Mouse (Mus musculus): ENCODE measurements around the gene Trpv5. TPM values are rescaled to one million over a fixed set of nuclear protein-coding genes. Genes with fewer than 3 reads are reported as not detected.

The Trpv5 gene
- total RNA-seq (2021), result not detected

- no peak for DNase-seq
- intact Hi-C loops (cut with DNase I), result no loop called here
Observed at GRCm38 (mm10) chr6:41680669-41681068, at the start of gene Trpv5. TSS of gene Trpv5 (minus strand) at chr6:41680769.

DNA sequence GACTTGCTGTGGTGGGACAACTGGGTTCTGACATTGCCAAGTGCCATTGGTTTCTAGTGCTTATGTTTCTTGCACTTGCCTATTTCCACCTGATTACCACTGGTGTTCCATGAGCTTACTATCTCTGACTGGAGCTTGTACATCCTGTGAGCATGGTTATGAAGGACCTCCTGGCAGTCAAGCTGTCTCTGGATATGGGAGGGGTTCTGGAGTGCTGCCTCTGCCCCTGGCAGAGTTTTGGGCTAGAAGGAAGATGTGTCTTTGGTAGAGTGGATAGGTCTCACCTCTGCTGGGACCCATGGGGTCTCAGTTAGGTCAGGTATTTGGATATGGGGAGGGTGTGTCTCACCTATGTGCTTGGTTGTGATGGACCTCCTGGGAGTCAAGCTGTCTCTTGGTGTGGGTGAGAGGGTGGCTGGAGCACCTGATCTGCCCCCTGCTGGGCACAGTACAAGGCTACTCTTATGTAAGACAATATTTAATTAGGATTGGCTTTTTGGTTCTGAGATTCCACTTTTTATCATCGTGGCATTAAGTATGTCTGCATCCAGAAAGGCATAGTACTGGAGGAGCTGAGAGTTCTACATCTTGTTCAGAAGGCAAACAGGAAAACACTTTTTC is 47.5 kb upstream of the Trpv5 start:
- no peak for DNase-seq
- intact Hi-C loops (cut with DNase I), result no loop called here

DNA sequence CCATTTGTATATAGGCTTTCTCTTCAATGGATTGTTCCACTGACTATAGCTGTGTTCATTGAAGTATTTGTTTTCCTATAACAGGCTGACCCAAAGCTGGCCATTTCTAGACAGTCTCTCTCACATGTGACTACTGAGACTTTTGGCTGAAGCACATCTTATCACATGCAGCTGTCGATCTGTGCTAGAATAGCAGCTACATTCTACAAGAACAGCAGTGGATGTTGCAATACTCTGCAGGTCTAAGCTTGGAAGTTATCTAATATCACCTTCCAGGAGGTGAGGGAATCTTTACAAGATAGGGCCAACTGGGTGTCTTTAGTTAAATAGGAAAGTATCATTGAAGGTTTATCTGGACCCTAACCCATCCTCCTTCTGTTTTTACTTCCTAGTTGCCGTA is 40.9 kb upstream of the Trpv5 start:
- intact Hi-C loops (cut with DNase I), result no loop called here
- no peak for DNase-seq

DNA sequence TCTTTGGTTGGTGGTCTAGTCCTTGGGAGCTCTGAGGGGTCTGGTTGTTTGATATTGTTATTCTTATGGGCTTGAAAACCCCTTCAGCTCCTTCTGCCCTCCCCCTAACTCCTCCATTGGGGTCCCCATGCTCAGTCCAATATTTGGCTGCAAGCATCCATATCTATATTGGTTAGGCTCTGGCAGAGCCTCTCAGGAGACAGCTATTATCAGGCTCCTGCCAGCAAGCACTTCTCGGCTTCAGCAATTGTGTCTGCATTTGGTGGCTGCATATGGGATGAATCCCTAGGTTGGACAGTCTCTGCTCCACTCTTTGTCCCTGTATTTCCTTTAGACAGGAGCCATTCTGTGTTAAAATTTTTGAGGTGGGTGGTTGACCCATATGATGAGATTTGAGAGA is 29.7 kb upstream of the Trpv5 start:
- intact Hi-C loops (cut with DNase I), result no loop called here
- no peak for DNase-seq

- DNase-seq, result no peak
- intact Hi-C loops (cut with DNase I), result no loop called here
Observed at GRCm38 (mm10) chr6:41706275-41706674, 25.7 kb upstream of the Trpv5 start.

- intact Hi-C loops (cut with DNase I), result no loop called here
- DNase-seq, result no peak
Observed at GRCm38 (mm10) chr6:41704123-41704522, 23.6 kb upstream of the Trpv5 start, which contains the start of gene Kel. TSS of gene Kel (minus strand) at chr6:41704339.

DNA sequence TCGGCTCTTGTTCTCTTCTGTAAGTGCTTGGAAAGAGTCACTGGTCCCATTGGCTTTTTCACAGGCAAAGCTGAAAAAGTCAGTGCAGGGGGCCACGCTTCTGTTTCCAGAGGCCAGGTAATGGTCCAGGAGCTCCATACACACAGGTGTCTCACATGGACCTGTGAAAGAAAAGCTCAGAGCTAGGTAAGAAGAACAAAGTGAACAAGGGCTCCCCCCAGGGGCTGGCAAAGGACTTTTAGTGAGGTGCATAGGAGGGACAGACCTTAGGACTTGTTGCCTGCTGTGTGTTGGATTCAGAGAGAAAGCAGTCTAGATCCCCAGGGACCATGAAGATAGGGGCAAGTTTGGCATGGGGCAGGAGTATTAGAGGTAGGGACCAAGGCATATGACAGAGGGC is 22.4 kb upstream of the Trpv5 start:
- no peak for DNase-seq
- intact Hi-C loops (cut with DNase I), result no loop called here

DNA sequence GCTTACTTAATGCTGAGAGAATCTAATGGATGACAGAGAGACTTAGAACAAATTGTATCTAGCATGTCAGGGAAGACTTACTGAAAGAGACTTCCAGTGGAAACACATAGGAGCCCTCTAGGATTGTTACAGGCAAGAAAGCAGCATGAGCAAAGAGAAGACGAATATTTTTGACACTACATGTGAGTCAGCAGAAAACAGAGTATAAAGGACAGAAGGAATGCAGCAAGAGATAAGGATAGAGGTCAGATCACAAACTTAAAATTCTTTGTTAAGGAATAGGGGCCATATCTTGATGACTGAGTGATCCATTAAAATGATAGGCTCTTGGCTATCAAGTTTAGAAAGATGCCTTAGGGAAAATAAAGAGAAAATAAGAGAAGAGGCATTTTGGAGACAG is 20.7 kb upstream of the Trpv5 start:
- DNase-seq, result no peak
- intact Hi-C loops (cut with DNase I), result no loop called here

GRCm38 (mm10) chr6:41694407-41694806 is 13.8 kb upstream of the Trpv5 start:
- no peak for DNase-seq
- intact Hi-C loops (cut with DNase I), result no loop called here

DNA sequence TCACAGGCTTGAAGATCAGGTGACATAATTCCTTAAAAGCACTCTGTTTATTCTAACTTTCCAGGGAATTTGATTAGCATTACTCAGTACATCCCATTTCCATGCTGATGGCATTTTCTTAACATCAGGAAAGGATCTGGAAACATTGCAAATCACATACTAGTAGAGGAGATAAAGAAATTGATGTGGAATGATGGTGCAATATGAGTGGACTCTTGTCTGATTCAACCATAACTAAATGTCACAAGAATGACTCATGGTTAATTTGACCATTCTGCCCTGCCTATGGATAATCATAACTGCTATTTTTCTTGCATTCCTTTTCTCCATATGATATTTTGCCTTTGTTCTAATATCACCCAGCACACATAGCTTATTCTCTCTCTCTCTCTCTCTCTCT is 11.6 kb upstream of the Trpv5 start:
- no peak for DNase-seq
- intact Hi-C loops (cut with DNase I), result no loop called here

DNA sequence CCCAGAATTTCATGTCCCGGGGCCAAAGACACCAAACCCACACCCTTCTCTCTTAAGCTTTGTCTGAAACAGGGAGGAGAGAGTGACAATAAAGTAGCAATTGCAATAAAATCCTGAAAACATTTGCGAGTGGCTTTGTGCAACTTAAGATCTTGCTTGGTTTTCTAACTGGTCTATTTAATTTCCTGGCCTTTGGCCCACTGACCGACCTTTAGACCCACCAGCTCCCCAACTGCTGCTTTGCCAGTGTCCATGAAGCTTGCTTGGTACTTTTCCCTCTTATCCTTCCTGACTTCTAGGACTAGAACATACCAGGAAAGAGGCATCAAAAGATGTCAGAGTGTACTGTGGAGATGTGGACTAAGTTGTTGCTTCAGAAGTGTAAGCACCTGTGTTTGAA is 5.0 kb upstream of the Trpv5 start:
- intact Hi-C loops (cut with DNase I), result no loop called here

GRCm38 (mm10) chr6:41684911-41685310 is 4.3 kb upstream of the Trpv5 start:
- no peak for DNase-seq
- intact Hi-C loops (cut with DNase I), result no loop called here

More for the DNA sequence above, 5.0 kb upstream of the Trpv5 start:
- DNase-seq, result no peak

GRCm38 (mm10) chr6:41684131-41684530 is 3.6 kb upstream of the Trpv5 start, which contains the start of gene Llcfc1:
TSS of gene Llcfc1 (plus strand) at chr6:41684431.
- no peak for DNase-seq
- intact Hi-C loops (cut with DNase I), result no loop called here

DNA sequence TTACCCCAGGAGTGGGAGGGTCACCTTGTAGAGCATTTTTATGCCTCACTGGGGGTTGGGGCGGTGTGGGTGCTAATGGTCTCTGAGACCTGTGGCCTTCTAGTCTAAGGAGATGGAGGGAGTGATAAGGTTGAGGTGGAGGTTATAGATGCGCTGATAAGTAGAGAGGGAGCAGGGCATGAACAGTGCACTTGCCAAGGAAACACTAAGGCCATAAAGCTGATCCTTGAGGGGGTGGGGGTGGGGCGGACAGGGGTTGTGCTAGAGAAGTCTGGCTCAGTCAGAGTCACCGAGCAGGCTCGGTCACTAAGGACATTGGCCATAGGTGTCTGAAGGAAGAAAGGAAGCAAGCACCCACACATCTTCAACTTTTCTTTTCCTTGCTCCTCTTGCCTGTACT is 1.1 kb upstream of the Trpv5 start:
- intact Hi-C loops (cut with DNase I), result no loop called here
- no peak for DNase-seq

DNA sequence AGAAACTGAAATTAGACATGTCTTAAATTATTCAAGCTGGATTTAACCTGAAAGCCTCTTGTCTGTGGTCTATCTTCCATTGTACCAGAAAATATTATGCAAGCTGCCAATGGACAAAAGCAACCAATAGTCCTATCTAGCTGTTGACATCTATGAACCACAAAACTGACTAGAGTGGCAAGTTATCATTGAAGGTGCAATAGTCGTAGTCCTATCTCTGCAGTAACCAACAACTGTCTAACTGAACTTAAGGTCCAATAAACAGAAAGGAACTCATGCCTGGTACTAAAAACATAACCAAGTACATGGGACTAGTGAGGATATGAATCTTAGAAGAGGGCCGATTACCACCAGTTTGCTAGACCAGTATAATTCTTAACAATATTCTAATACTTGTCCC is 4.0 kb downstream of the Trpv5 start:
- intact Hi-C loops (cut with DNase I), result no loop called here
- no peak for DNase-seq

DNA sequence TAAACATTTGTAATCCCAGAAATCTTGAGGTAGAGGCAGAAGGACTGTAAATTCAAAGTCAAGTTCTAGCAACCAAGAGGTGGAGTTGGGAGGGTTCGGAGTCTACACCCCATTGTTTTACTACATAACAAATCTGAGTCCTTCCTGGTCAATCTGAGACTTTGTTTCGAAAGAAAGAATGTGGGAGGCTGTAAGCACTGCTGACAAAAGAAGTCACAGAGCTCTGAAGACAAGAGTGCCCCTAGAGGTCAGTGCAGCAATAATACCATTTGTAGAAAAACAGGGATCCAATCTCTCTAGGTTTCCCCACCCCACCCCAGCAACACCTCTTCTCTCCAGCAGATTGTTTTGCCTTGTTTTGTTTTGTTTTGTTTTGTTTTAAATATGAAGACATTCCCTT is 18.2 kb downstream of the Trpv5 start:
- intact Hi-C loops (cut with DNase I), result no loop called here
- DNase-seq, result no peak

- intact Hi-C loops (cut with DNase I), result no loop called here
Observed at GRCm38 (mm10) chr6:41658487-41658886, 22.1 kb downstream of the Trpv5 start.

GRCm38 (mm10) chr6:41654648-41655047 is 25.9 kb downstream of the Trpv5 start:
- intact Hi-C loops (cut with DNase I), result no loop called here
- DNase-seq, result no peak

More at GRCm38 (mm10) chr6:41658487-41658886, 22.1 kb downstream of the Trpv5 start:
- DNase-seq, result no peak

DNA sequence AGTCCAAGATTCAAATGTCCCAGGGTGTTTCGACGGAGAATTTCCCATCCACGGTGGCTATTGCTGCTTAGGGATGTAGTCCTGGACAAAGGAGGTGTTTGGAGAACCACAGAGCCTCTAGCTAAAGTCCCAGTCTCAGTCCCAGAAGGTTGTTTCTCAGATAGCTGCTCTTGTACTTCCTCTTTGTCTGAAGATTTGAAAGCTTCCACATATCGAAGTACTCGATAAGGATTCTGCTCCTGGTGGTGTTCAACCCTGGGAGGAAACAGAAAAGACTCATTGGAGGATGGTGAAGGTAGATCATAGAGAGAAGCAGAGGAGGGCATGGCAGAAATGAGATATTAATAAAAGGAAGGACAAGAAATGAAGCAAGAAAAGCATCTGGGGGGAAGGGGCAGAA is 27.4 kb downstream of the Trpv5 start:
- intact Hi-C loops (cut with DNase I), result no loop called here

GRCm38 (mm10) chr6:41646672-41647071 is 33.9 kb downstream of the Trpv5 start:
- no peak for DNase-seq
- intact Hi-C loops (cut with DNase I), result no loop called here

More for the DNA sequence above, 27.4 kb downstream of the Trpv5 start:
- no peak for DNase-seq

DNA sequence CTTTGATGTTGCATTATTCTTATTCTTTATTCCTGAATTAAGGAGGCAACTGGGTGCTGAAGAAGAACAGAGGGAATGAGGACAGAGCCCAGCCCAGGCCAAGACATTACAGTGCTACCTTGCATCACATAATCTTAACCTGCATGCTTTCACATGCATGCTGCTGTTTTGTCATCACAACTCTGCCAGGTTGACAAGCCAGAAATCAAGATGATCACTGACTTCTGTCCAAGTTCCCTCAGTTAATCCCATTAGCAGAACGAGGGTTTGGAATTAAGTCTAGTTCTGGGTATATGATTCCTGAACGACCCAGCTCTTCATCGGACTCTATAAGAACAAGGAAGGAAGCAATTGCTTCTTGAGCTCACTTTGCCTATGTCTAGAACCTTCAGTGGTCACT is 34.3 kb downstream of the Trpv5 start:
- intact Hi-C loops (cut with DNase I), result no loop called here
- no peak for DNase-seq

- intact Hi-C loops (cut with DNase I), result no loop called here
- DNase-seq, result no peak
Observed at GRCm38 (mm10) chr6:41643227-41643626, 37.3 kb downstream of the Trpv5 start.

- DNase-seq, result no peak
- intact Hi-C loops (cut with DNase I), result no loop called here
Observed at GRCm38 (mm10) chr6:41642765-41643164, 37.8 kb downstream of the Trpv5 start.
